Mouse (Mus musculus): ENCODE measurements around the gene H60b.
"Not testable (repeated sequence)": the region's sequence is repeated elsewhere in the genome, so short reads cannot be mapped to it uniquely, and the experiment has no call there.

H60b gene

GRCm38 (mm10) chr10:22273684-22274305 is 115.4 kb downstream of the H60b start:
- DNase-seq (ENCODE audit: extremely low spot score), result peak; percentile 35

GRCm38 (mm10) chr10:22274445-22275057 is 116.2 kb downstream of the H60b start:
- DNase-seq (ENCODE audit: extremely low spot score), result peak; percentile 27

GRCm38 (mm10) chr10:22278468-22278867 is 120.1 kb downstream of the H60b start:
- not testable (repeated sequence) for DNase-seq (ENCODE audit: extremely low spot score)

- no peak for DNase-seq (ENCODE audit: extremely low spot score)
Measured at GRCm38 (mm10) chr10:22282816-22283215, 124.4 kb downstream of the H60b start.

- DNase-seq (ENCODE audit: extremely low spot score), result no peak
Measured at GRCm38 (mm10) chr10:22295676-22296075, 137.3 kb downstream of the H60b start.

GRCm38 (mm10) chr10:22297033-22297762 is 138.8 kb downstream of the H60b start:
- no peak for DNase-seq (ENCODE audit: extremely low spot score)

- DNase-seq (ENCODE audit: extremely low spot score), result no peak
Measured at GRCm38 (mm10) chr10:22297766-22298461, 139.5 kb downstream of the H60b start.

- DNase-seq (ENCODE audit: extremely low spot score), result no peak
Measured at GRCm38 (mm10) chr10:22299324-22299723, 140.9 kb downstream of the H60b start.

GRCm38 (mm10) chr10:22301641-22302040 is 143.3 kb downstream of the H60b start:
- no peak for DNase-seq (ENCODE audit: extremely low spot score)

GRCm38 (mm10) chr10:22302344-22303057 is 144.1 kb downstream of the H60b start:
- no peak for DNase-seq (ENCODE audit: extremely low spot score)

- DNase-seq (ENCODE audit: extremely low spot score), result no peak
Measured at GRCm38 (mm10) chr10:22303736-22304135, 145.3 kb downstream of the H60b start.

- DNase-seq (ENCODE audit: extremely low spot score), result no peak
Measured at GRCm38 (mm10) chr10:22305801-22306200, 147.4 kb downstream of the H60b start.

- DNase-seq (ENCODE audit: extremely low spot score), result no peak
Measured at GRCm38 (mm10) chr10:22306452-22306851, 148.1 kb downstream of the H60b start.

GRCm38 (mm10) chr10:22308221-22308620 is 149.8 kb downstream of the H60b start:
- DNase-seq (ENCODE audit: extremely low spot score), result no peak

GRCm38 (mm10) chr10:22322858-22323257 is 164.5 kb downstream of the H60b start:
- DNase-seq (ENCODE audit: extremely low spot score), result no peak

Data from embryo, embryonic 9.5 days (tissue).